Mouse (Mus musculus) CH12F3 (cell line): ENCODE measurements around the gene Olfr98.
"Not testable (repeated sequence)": the region's sequence is repeated elsewhere in the genome, so short reads cannot be mapped to it uniquely, and the experiment has no call there.

Experiments
- in situ Hi-C: fragments of 300-500 bp; cut with MboI; formaldehyde crosslinking; loops from 2 replicates; pipeline ENCODE4 v1.14.3; 2020; ENCODE audit warnings: low sequenced_read_pairs

Olfr98 gene

GRCm38 (mm10) chr17:37263626-37264025 lies at the start of gene Olfr98:
Gene Olfr98 (minus strand): TSS chr17:37263749.
- in situ Hi-C loops, result no loop called here

GRCm38 (mm10) chr17:37310146-37310699 lies 46.7 kb upstream of the Olfr98 start:
- in situ Hi-C loops, result no loop called here

- in situ Hi-C loops, result no loop called here
Measured at GRCm38 (mm10) chr17:37308483-37308882, 44.9 kb upstream of the Olfr98 start.

GRCm38 (mm10) chr17:37304213-37304612 lies 40.7 kb upstream of the Olfr98 start, which contains the start of gene Olfr101:
Gene Olfr101 (minus strand): TSS chr17:37304313.
- in situ Hi-C loops, result no loop called here

GRCm38 (mm10) chr17:37283360-37283759 lies 19.8 kb upstream of the Olfr98 start, which contains the start of gene Olfr99:
Gene Olfr99 (minus strand): TSS chr17:37283460.
- in situ Hi-C loops, result no loop called here

GRCm38 (mm10) chr17:37280331-37280730 lies 16.8 kb upstream of the Olfr98 start:
- in situ Hi-C loops, result no loop called here

- in situ Hi-C loops, result no loop called here
Measured at GRCm38 (mm10) chr17:37276573-37276972, 13.0 kb upstream of the Olfr98 start.

GRCm38 (mm10) chr17:37275626-37276248 lies 12.2 kb upstream of the Olfr98 start:
- in situ Hi-C loops, result no loop called here

GRCm38 (mm10) chr17:37270702-37271092 lies 7.1 kb upstream of the Olfr98 start:
- in situ Hi-C loops, result no loop called here

- in situ Hi-C loops, result no loop called here
Measured at GRCm38 (mm10) chr17:37270058-37270701, 6.6 kb upstream of the Olfr98 start, which contains the start of gene H2-M3. Gene H2-M3 (plus strand): TSS chr17:37270220.

- in situ Hi-C loops, result no loop called here
Measured at GRCm38 (mm10) chr17:37250544-37250943, 13.0 kb downstream of the Olfr98 start.

- in situ Hi-C loops, result no loop called here
Measured at GRCm38 (mm10) chr17:37249460-37249859, 14.1 kb downstream of the Olfr98 start.

- in situ Hi-C loops, result no loop called here
Measured at GRCm38 (mm10) chr17:37246715-37247114, 16.8 kb downstream of the Olfr98 start.

- in situ Hi-C loops, result no loop called here
Measured at GRCm38 (mm10) chr17:37242198-37242597, 21.4 kb downstream of the Olfr98 start.

GRCm38 (mm10) chr17:37237230-37237629 lies 26.3 kb downstream of the Olfr98 start, which contains the start of gene Olfr97:
Gene Olfr97 (minus strand): TSS chr17:37237330.
- in situ Hi-C loops, result not testable (repeated sequence)

GRCm38 (mm10) chr17:37221879-37222278 lies 41.7 kb downstream of the Olfr98 start:
- in situ Hi-C loops, result loop anchor here (25.0 kb wide), 1 partner anchor 310 kb away; no protein-coding TSS in a partner anchor

- in situ Hi-C loops, result loop anchor here (25.0 kb wide), 1 partner anchor 308 kb away; no protein-coding TSS in a partner anchor
Measured at GRCm38 (mm10) chr17:37219846-37220245, 43.7 kb downstream of the Olfr98 start, which contains the start of gene Olfr96. Gene Olfr96 (plus strand): TSS chr17:37220146.

GRCm38 (mm10) chr17:37218486-37218885 lies 45.1 kb downstream of the Olfr98 start:
- in situ Hi-C loops, result loop anchor here (25.0 kb wide), 1 partner anchor 306 kb away; no protein-coding TSS in a partner anchor

GRCm38 (mm10) chr17:37213018-37213417 lies 50.5 kb downstream of the Olfr98 start, which contains the start of gene Olfr95:
Gene Olfr95 (minus strand): TSS chr17:37213118.
- in situ Hi-C loops, result loop anchor here (25.0 kb wide), 1 partner anchor 301 kb away; no protein-coding TSS in a partner anchor
